Mouse (Mus musculus) stomach, postnatal 0 days (tissue): ENCODE measurements around the gene Gm5294. TPM values are rescaled to one million over a fixed set of nuclear protein-coding genes. Genes with fewer than 3 reads are reported as not detected.

Experiments
- ATAC-seq: fragments of 200-750 bp; cut with Nextera tagmentation; 2 replicates; pipeline ENCODE4 v1.8.0; 2017; ENCODE audit not compliant: low FRiP score, low TSS enrichment
- DNase-seq: peaks from one replicate; pipeline ENCODE4 v3.0.0-alpha.2; 2016; ENCODE audit warnings: low spot score
- H3K27ac ChIP-seq: fragments of 300-500 bp; sonication (generic); replicated peaks from 2 replicates; pipeline ENCODE4 v1.5.1; 2014; ENCODE audit warnings: mild to moderate bottlenecking, control low read depth
- H3K27me3 ChIP-seq: fragments of 300-500 bp; sonication (generic); 2 replicates; pipeline ENCODE4 v1.6.1; 2014; ENCODE audit warnings: low read length; ENCODE audit not compliant: control insufficient read depth, insufficient read depth
- H3K36me3 ChIP-seq: fragments of 300-500 bp; sonication (generic); 2 replicates; pipeline ENCODE4 v1.6.1; 2014; ENCODE audit warnings: low read length, mixed read lengths; ENCODE audit not compliant: control insufficient read depth, insufficient read depth
- H3K4me1 ChIP-seq: fragments of 300-500 bp; sonication (generic); replicated peaks from 2 replicates; pipeline ENCODE4 v1.6.1; 2014; ENCODE audit warnings: antibody characterized with exemption; ENCODE audit not compliant: control insufficient read depth, insufficient read depth
- H3K4me2 ChIP-seq: fragments of 300-500 bp; sonication (generic); replicated peaks from 2 replicates; pipeline ENCODE4 v1.6.1; 2014; ENCODE audit warnings: low read depth, mild to moderate bottlenecking, control low read depth, moderate library complexity
- H3K4me3 ChIP-seq: fragments of 300-500 bp; sonication (generic); 2 replicates; pipeline ENCODE4 v1.5.1; 2014; ENCODE audit warnings: low read depth, low read length, control low read depth
- H3K9ac ChIP-seq: fragments of 300-500 bp; sonication (generic); 2 replicates; pipeline ENCODE4 v1.6.1; 2014; ENCODE audit warnings: mild to moderate bottlenecking, low read length, control low read depth, mixed read lengths
- H3K9me3 ChIP-seq: fragments of 300-500 bp; sonication (generic); 2 replicates; pipeline ENCODE4 v1.6.1; 2016; ENCODE audit warnings: low read length; ENCODE audit not compliant: control insufficient read depth
- CTCF ChIP-seq: IDR thresholded peaks from 2 replicates; pipeline ENCODE4 v1.5.1; 2016; ENCODE audit warnings: antibody characterized with exemption, low read depth, mild to moderate bottlenecking, moderate library complexity
- EP300 ChIP-seq: optimal IDR thresholded peaks from 2 replicates; pipeline ENCODE3; 2016; ENCODE audit warnings: antibody characterized with exemption
- WGBS: fragments of 180-500 bp; shearing (Covaris S2); extraction: QIAGEN DNeasy Blood & Tissue Kit; methylation state at CpG from one replicate; pipeline ENCODE4 v1.1.7; 2014; 5-methylcytosine and 5-hydroxymethylcytosine counted together
- polyA plus RNA-seq: library from polyadenylated mRNA; unstranded; fragments of >200 nt; fragmentation: Nextera tagmentation; extraction: Ambion mirVana; gene quantifications from 2 replicates; pipeline ENCODE4 v1.2.1, GENCODE M21; 2015

The Gm5294 gene
- polyA plus RNA-seq, 1 experiment from 2014 or later = not detected

GRCm38 (mm10) chr5:138783181-138783580 lies 36.7 kb upstream of the Gm5294 start:
- Histone ChIP-seq H3K9ac (no peak overlapping the region), H3K4me1 (no peaks in the 10 kb centered on the region), H3K4me3 (no peak overlapping the region), H3K27ac (no peak overlapping the region), H3K9me3 (no peaks in the 10 kb centered on the region), H3K27me3 (no peaks in the 10 kb centered on the region), H3K36me3 (no peaks in the 10 kb centered on the region; the same call in 1 of the 2 replicates), H3K4me2 (no peak overlapping the region)
- ATAC-seq (no peak), DNase-seq (no peak)
- 69% methylated on average over 8 of the region's 8 CpGs for WGBS
- TF ChIP-seq CTCF (no peak), EP300 (no peak)

DNA sequence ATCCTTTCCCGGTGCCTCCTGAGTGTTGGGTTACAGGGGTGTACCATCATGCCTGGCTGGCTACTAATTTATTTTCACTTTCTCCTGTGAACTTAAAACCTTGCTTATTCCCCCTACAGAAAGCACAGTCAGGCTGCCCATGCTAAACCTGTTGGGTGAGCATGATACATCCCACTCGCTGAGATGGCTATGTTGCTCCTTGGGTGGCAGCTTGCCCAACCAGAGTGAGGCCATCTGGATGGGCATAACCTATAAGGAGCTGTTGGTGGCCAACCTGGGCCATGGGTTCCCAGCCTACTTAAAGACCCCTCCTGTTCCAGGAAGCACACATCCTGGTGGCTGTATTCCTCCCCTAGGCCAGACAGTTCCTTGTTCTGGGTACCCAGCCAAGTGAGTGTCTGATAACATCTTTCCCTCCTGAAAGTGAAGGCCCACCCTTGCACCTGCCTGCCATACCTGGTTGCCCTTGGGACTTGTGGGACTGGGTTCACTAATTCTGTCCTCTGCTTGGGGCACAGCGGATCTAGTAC lies 33.8 kb upstream of the Gm5294 start:
- DNase-seq (no peak), ATAC-seq (no peak)
- 87% methylated on average over 3 of the region's 3 CpGs for WGBS
- no peak overlapping the region for H3K4me3 ChIP-seq
- TF ChIP-seq CTCF (no peak), EP300 (no peak)
- H3K9ac ChIP-seq = no peak overlapping the region
- no peak overlapping the region for H3K4me2 ChIP-seq
- H3K9me3 ChIP-seq = no peaks in the 10 kb centered on the region
- H3K4me1 ChIP-seq = no peaks in the 10 kb centered on the region
- no peaks in the 10 kb centered on the region for H3K27me3 ChIP-seq
- no peaks in the 10 kb centered on the region; the same call in 1 of the 2 replicates for H3K36me3 ChIP-seq
- H3K27ac ChIP-seq = no peak overlapping the region

GRCm38 (mm10) chr5:138787648-138788047 lies 32.2 kb upstream of the Gm5294 start:
- no peak for DNase-seq
- WGBS = 89% methylated on average over 7 of the region's 7 CpGs
- no peak for TF ChIP-seq CTCF
- no peaks in the 10 kb centered on the region for H3K4me1 ChIP-seq
- H3K27me3 ChIP-seq = no peaks in the 10 kb centered on the region
- no peaks in the 10 kb centered on the region; the same call in 1 of the 2 replicates for H3K36me3 ChIP-seq
- H3K9me3 ChIP-seq = no peaks in the 10 kb centered on the region
- no peak overlapping the region for H3K9ac ChIP-seq
- no peak for ATAC-seq
- H3K27ac ChIP-seq = no peak overlapping the region
- no peak overlapping the region for H3K4me2 ChIP-seq
- no peak overlapping the region for H3K4me3 ChIP-seq

- Histone ChIP-seq H3K36me3 (no peaks in the 10 kb centered on the region; the same call in 1 of the 2 replicates), H3K4me3 (no peak overlapping the region), H3K4me1 (no peaks in the 10 kb centered on the region), H3K27ac (no peak overlapping the region), H3K9ac (no peak overlapping the region), H3K4me2 (no peak overlapping the region), H3K9me3 (no peaks in the 10 kb centered on the region), H3K27me3 (no peaks in the 10 kb centered on the region)
- TF ChIP-seq EP300 (no peak), CTCF (no peak)
- DNase-seq (no peak), ATAC-seq (no peak)
- WGBS = 44% methylated on average over 11 of the region's 11 CpGs
Measured at GRCm38 (mm10) chr5:138788481-138789211, 31.2 kb upstream of the Gm5294 start.

- Histone ChIP-seq H3K36me3 (no peaks in the 10 kb centered on the region; the same call in 1 of the 2 replicates), H3K4me1 (no peaks in the 10 kb centered on the region)
Measured at GRCm38 (mm10) chr5:138790954-138791480, 28.9 kb upstream of the Gm5294 start.

GRCm38 (mm10) chr5:138801588-138802116 lies 18.2 kb upstream of the Gm5294 start:
- H3K36me3 ChIP-seq = no peaks in the 10 kb centered on the region
- H3K4me1 ChIP-seq = no peaks in the 10 kb centered on the region
- H3K27me3 ChIP-seq = no peaks in the 10 kb centered on the region
- H3K4me2 ChIP-seq = no peak overlapping the region
- WGBS = 40% methylated on average over 7 of the region's 7 CpGs
- H3K4me3 ChIP-seq = no peak overlapping the region
- no peak overlapping the region for H3K9ac ChIP-seq
- DNase-seq (no peak), ATAC-seq (no peak)
- H3K9me3 ChIP-seq = no peaks in the 10 kb centered on the region
- TF ChIP-seq EP300 (no peak), CTCF (no peak)
- H3K27ac ChIP-seq = no peak overlapping the region

More at GRCm38 (mm10) chr5:138790954-138791480, 28.9 kb upstream of the Gm5294 start:
- no peak for DNase-seq
- H3K27me3 ChIP-seq = no peaks in the 10 kb centered on the region
- no peak for ATAC-seq
- H3K9ac ChIP-seq = no peak overlapping the region
- no peak overlapping the region for H3K4me3 ChIP-seq
- no peak overlapping the region for H3K27ac ChIP-seq
- no peak overlapping the region for H3K4me2 ChIP-seq
- 85% methylated on average over 11 of the region's 11 CpGs for WGBS
- TF ChIP-seq CTCF = no peak
- no peak for TF ChIP-seq EP300
- no peaks in the 10 kb centered on the region for H3K9me3 ChIP-seq
